Comparison of ENCODE assay signal across 8 mouse cellular contexts in genomic region chr7:4479674-4480073, GRCm38 (mm10). TPM values are rescaled to one million over a fixed set of nuclear protein-coding genes. Genes with fewer than 3 reads are reported as not detected.
A peak's percentile ranks its signal among the peaks of the same experiment; 100 is the strongest.
DNase-seq lines count a peak whose midpoint lies in the region; ATAC-seq and TF ChIP-seq lines count a peak whose summit lies in the region.

No protein-coding gene starts in this region.

- H3K36me3 ChIP-seq in spleen, adult 2 months (ENCODE audit: control insufficient read depth, insufficient read depth, low read length) = peaks cover 29% of the 10 kb centered on the region
- peaks cover 36% of the 10 kb centered on the region for H3K36me3 ChIP-seq in forebrain, embryonic 13.5 days (ENCODE audit: poor library complexity, severe bottlenecking)
- peaks cover 38% of the 10 kb centered on the region for H3K36me3 ChIP-seq in neural tube, embryonic 13.5 days

- no peak for TF ChIP-seq POLR2A in spleen, adult 2 months (IDR thresholded peaks at IDR 0.05; ENCODE audit: low read depth, low read length)

- no peak overlapping the region for H3K9ac ChIP-seq in forebrain, embryonic 13.5 days
- H3K9ac ChIP-seq in neural tube, embryonic 13.5 days = no peak overlapping the region

- TF ChIP-seq CTCF in spleen, adult 2 months (IDR thresholded peaks at IDR 0.05; ENCODE audit: extremely low read depth, insufficient read depth, insufficient read length, insufficient replicate concordance) = peak; percentile 44; the same call in 1 of the 2 replicates

- ATAC-seq in forebrain, embryonic 13.5 days = no peak
- ATAC-seq in neural tube, embryonic 13.5 days (ENCODE audit: low read depth) = no peak

- no peak overlapping the region for H3K27ac ChIP-seq in spleen, adult 2 months (ENCODE audit: insufficient read depth, low read length)
- no peak overlapping the region for H3K27ac ChIP-seq in forebrain, embryonic 13.5 days
- no peak overlapping the region for H3K27ac ChIP-seq in neural tube, embryonic 13.5 days (replicated peaks)

- peaks cover 2% of the 10 kb centered on the region; the same call in 1 of the 2 replicates for H3K27me3 ChIP-seq in spleen, adult 2 months (ENCODE audit: control insufficient read depth, insufficient read depth, low read length)
- peaks cover 30% of the 10 kb centered on the region for H3K27me3 ChIP-seq in forebrain, embryonic 13.5 days
- H3K27me3 ChIP-seq in neural tube, embryonic 13.5 days = peaks cover 22% of the 10 kb centered on the region

- peak; percentile 42 for DNase-seq in adrenal gland, postnatal 10 days
- no peak for DNase-seq in adrenal gland, adult 2 months
- DNase-seq in spleen, adult 2 months (ENCODE audit: low read depth in 1 of 2, low spot score in 2 of 2) = peak in 1 of 2 experiments; percentile 27
- no peak for DNase-seq in spleen, postnatal 4 days (ENCODE audit: low spot score in 2 of 2)
- peak; percentile 57 to 58 for DNase-seq in kidney, postnatal 25 days
- DNase-seq in c-Kit-positive CD71-positive TER-119-positive erythroid progenitor cells, embryonic 14.5 days (ENCODE audit: low spot score) = no peak

- 52% methylated on average over 6 of the region's 6 CpGs for WGBS in spleen, adult 2 months
- WGBS in forebrain, embryonic 13.5 days = 24% methylated on average over 6 of the region's 6 CpGs
- WGBS in neural tube, embryonic 13.5 days = 31% methylated on average over 6 of the region's 6 CpGs

- H3K9me3 ChIP-seq in forebrain, embryonic 13.5 days (replicated peaks) = no peaks in the 10 kb centered on the region
- H3K9me3 ChIP-seq in neural tube, embryonic 13.5 days = no peaks in the 10 kb centered on the region

- peak overlapping the region; percentile 84; the same call in 1 of the 2 replicates for H3K4me2 ChIP-seq in forebrain, embryonic 13.5 days
- H3K4me2 ChIP-seq in neural tube, embryonic 13.5 days = 0 out of 2 replicates have a peak overlapping the region, but pooled peaks have one; percentile 75

- H3K4me1 ChIP-seq in spleen, adult 2 months (ENCODE audit: control insufficient read depth, insufficient read depth, insufficient read length) = no peaks in the 10 kb centered on the region
- peaks cover 21% of the 10 kb centered on the region for H3K4me1 ChIP-seq in forebrain, embryonic 13.5 days
- peaks cover 26% of the 10 kb centered on the region for H3K4me1 ChIP-seq in neural tube, embryonic 13.5 days (replicated peaks)

- no peak overlapping the region for H3K4me3 ChIP-seq in spleen, adult 2 months (ENCODE audit: extremely low read depth, insufficient read depth, insufficient read length)
- no peak overlapping the region for H3K4me3 ChIP-seq in forebrain, embryonic 13.5 days
- no peak overlapping the region for H3K4me3 ChIP-seq in neural tube, embryonic 13.5 days

RNA-seq across cellular contexts. Expression of gene Eps8l1, which starts 19.2 kb away (rescaled TPM):
- 1 to 10 TPM; 2.1 to 7.1 TPM for total RNA-seq in adrenal gland, postnatal 10 days (2021)
- total RNA-seq in adrenal gland, adult 2 months (2021) = 1 to 10 TPM; 5.2 to 6.9 TPM
- 2.5 and 5.0 TPM in 2 replicates for polyA plus RNA-seq in adrenal gland, adult 2 months (2012; rRNA removed)
- 0.12 and 0.18 TPM in 2 replicates for polyA plus RNA-seq in spleen, adult 2 months (2012; rRNA removed)
- polyA plus RNA-seq in forebrain, embryonic 13.5 days (2015; fragmentation: Nextera tagmentation; extraction: Ambion mirVana) = 4.0 and 5.7 TPM in 2 replicates
- 12.1 and 12.9 TPM in 2 replicates for polyA plus RNA-seq in neural tube, embryonic 13.5 days (2015; fragmentation: Nextera tagmentation; extraction: Ambion mirVana)

RNA-seq across cellular contexts. Expression of gene Ppp1r12c, which starts 21.8 kb away (rescaled TPM):
- total RNA-seq in adrenal gland, postnatal 10 days (2021) = 10 to 100 TPM; 74.0 to 84.4 TPM
- 100 to 1,000 TPM in 1 of 2 experiments, 10 to 100 TPM in 1; 93.3 to 102 TPM for total RNA-seq in adrenal gland, adult 2 months (2021)
- 101 and 164 TPM in 2 replicates for polyA plus RNA-seq in adrenal gland, adult 2 months (2012; rRNA removed)
- 92.6 and 98.8 TPM in 2 replicates for polyA plus RNA-seq in spleen, adult 2 months (2012; rRNA removed)
- polyA plus RNA-seq in forebrain, embryonic 13.5 days (2015; fragmentation: Nextera tagmentation; extraction: Ambion mirVana) = 33.8 and 36.8 TPM in 2 replicates
- polyA plus RNA-seq in neural tube, embryonic 13.5 days (2015; fragmentation: Nextera tagmentation; extraction: Ambion mirVana) = 46.0 and 48.4 TPM in 2 replicates

RNA-seq across cellular contexts. Expression of gene Rdh13, which starts 34.2 kb away (rescaled TPM):
- 10 to 100 TPM; 30.9 to 38.2 TPM for total RNA-seq in adrenal gland, postnatal 10 days (2021)
- total RNA-seq in adrenal gland, adult 2 months (2021) = 10 to 100 TPM; 17.5 to 19.7 TPM
- polyA plus RNA-seq in adrenal gland, adult 2 months (2012; rRNA removed) = 11.5 and 13.1 TPM in 2 replicates
- polyA plus RNA-seq in spleen, adult 2 months (2012; rRNA removed) = 6.4 and 7.8 TPM in 2 replicates
- polyA plus RNA-seq in forebrain, embryonic 13.5 days (2015; fragmentation: Nextera tagmentation; extraction: Ambion mirVana) = 30.5 and 33.6 TPM in 2 replicates
- 35.9 and 38.6 TPM in 2 replicates for polyA plus RNA-seq in neural tube, embryonic 13.5 days (2015; fragmentation: Nextera tagmentation; extraction: Ambion mirVana)

RNA-seq across cellular contexts. Expression of gene Tnnt1, which starts 36.5 kb away (rescaled TPM):
- total RNA-seq in adrenal gland, postnatal 10 days (2021) = 10 to 100 TPM; 17.3 to 93.6 TPM
- total RNA-seq in adrenal gland, adult 2 months (2021) = 1 to 10 TPM in 1 of 2 experiments, under 1 TPM in 1; 0.37 to 1.6 TPM
- 0.17 TPM in 1 of 2 replicates, not detected in the other for polyA plus RNA-seq in adrenal gland, adult 2 months (2012; rRNA removed)
- polyA plus RNA-seq in spleen, adult 2 months (2012; rRNA removed) = 0.34 and 0.53 TPM in 2 replicates
- polyA plus RNA-seq in forebrain, embryonic 13.5 days (2015; fragmentation: Nextera tagmentation; extraction: Ambion mirVana) = 3.9 and 5.7 TPM in 2 replicates
- polyA plus RNA-seq in neural tube, embryonic 13.5 days (2015; fragmentation: Nextera tagmentation; extraction: Ambion mirVana) = 12.7 and 42.9 TPM in 2 replicates

RNA-seq across cellular contexts. Expression of gene Tnni3, which starts 44.4 kb away (rescaled TPM):
- total RNA-seq in adrenal gland, postnatal 10 days (2021) = 1 to 10 TPM in 1 of 2 experiments, under 1 TPM in 1; 0.78 to 1.3 TPM
- total RNA-seq in adrenal gland, adult 2 months (2021) = 1 to 10 TPM in 1 of 2 experiments, not detected in 1; 1.7 TPM
- polyA plus RNA-seq in adrenal gland, adult 2 months (2012; rRNA removed) = 3.3 and 4.7 TPM in 2 replicates
- polyA plus RNA-seq in spleen, adult 2 months (2012; rRNA removed) = 5.3 and 5.5 TPM in 2 replicates
- polyA plus RNA-seq in forebrain, embryonic 13.5 days (2015; fragmentation: Nextera tagmentation; extraction: Ambion mirVana) = 0.89 and 4.9 TPM in 2 replicates
- polyA plus RNA-seq in neural tube, embryonic 13.5 days (2015; fragmentation: Nextera tagmentation; extraction: Ambion mirVana) = 1.8 and 3.6 TPM in 2 replicates

Comparison
In these comparisons a context has a peak if more than half of its experiments do, and no peak if none do; other contexts are left out.
1. DNase-seq: peak in adrenal gland, postnatal 10 days (single experiment) and kidney, postnatal 25 days (2 of 2); none in adrenal gland, adult 2 months (single experiment), spleen, postnatal 4 days (0 of 2) and c-Kit-positive CD71-positive TER-119-positive erythroid progenitor cells, embryonic 14.5 days (single experiment).